Mouse (Mus musculus) cerebellum, adult 9-11 months (tissue): ENCODE data around the gene Plpp3.

ENCODE experiments used
- DNase-seq: peaks from one replicate; pipeline ENCODE4 v3.0.0; 2022

The Plpp3 gene

DNA sequence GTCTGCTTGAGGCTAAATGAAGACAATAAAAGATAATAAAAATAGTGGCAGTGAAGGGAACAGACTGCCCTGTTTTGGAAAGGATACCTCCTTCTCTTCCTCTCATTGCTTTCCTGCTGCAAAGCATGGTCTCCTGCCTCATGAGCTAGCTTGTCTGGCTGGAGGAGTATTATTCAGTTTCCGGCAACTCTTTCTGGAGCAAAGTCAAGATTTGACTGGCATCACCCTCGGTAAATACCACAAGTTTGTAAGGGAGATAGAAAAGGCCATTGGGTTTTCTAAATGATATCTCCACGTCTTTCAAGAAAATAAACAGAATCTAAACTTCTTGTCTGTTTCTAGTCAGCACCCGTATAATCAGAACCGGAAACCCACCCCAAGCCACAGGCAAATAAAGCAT, 34.4 kb downstream of the Plpp3 start:
- DNase-seq, result no peak

- no peak for DNase-seq
Measured at GRCm38 (mm10) chr4:105192665-105193064, 35.5 kb downstream of the Plpp3 start.

GRCm38 (mm10) chr4:105195256-105195655, 38.1 kb downstream of the Plpp3 start:
- DNase-seq, result no peak

DNA sequence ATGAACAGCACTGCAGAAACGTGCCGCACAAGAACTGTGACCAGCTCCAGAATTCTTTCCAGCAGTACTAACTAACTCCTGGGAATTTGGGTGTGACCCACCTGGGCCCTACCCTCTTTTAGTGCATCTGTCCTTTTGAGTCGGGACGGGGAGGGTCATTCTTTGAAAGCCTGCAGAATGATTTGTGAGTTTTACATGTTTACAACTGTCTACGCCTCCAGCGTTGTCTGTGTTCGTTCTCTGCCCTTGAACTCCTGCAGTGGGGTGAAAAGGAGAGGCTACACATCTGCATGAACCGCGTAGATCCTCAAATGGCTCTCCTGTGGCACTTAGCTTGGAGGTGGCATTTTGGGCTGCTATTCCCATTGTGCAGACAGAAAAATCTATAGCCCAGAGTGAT, 39.0 kb downstream of the Plpp3 start:
- DNase-seq, result no peak

DNA sequence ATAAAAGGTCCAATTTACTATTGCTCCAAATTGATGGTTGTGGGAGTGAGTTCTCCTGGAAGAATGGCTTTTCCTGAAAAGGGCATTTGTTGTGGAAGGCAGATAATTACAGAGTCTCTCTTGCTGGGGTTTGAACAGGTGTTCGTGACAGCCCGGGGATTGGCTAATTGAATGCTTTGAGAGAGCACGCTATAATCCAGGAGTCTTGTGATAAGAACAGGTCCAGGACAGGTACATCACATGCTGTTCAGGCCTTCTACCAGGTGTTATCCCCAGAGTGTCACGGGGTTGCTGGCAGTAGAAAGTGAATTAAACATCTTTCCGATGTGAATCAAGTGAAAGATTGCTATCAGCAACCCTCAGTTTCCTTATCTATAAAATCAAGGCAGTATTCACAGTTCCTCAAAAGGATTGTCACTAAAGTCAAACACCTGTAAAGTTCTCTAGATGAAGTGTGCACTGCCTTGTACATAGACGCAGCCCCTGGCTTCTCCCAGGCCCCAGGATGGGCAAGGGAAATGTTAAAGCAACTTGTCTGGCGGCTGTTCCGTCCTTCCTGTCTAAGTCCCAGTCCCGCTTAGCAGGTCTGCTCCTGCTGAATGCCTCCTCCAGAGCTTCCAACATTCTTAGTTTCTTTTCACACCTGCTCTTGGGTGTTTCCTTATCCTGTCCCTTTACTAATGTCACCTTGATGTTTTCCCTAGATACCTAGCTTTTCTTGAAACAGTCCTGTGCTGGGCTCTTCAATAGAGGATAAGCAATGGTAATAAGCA, 40.0 kb downstream of the Plpp3 start:
- no peak for DNase-seq

DNA sequence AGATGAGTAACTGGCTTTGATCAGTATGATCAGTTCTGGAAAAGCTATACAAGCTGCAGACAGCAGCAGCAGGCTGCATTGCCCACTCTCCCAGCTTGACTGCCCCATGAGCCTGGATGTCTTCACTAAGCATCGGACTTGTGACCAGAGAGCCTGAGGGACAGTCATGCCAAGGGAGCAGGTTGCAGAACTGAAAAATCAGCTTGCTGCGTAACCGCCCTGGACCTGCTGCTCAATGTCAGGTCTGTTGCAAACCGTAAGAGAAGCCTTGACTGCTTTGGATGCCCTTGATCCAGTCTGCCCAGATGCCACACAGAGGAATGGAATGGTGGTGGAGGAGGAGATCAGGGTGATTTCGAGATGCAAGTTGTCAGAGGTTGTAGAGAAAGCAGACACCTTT, 41.5 kb downstream of the Plpp3 start:
- DNase-seq, result no peak

- DNase-seq, result no peak
Measured at GRCm38 (mm10) chr4:105199345-105199744, 42.2 kb downstream of the Plpp3 start.

- no peak for DNase-seq
Measured at GRCm38 (mm10) chr4:105200624-105201524, 43.7 kb downstream of the Plpp3 start.

DNA sequence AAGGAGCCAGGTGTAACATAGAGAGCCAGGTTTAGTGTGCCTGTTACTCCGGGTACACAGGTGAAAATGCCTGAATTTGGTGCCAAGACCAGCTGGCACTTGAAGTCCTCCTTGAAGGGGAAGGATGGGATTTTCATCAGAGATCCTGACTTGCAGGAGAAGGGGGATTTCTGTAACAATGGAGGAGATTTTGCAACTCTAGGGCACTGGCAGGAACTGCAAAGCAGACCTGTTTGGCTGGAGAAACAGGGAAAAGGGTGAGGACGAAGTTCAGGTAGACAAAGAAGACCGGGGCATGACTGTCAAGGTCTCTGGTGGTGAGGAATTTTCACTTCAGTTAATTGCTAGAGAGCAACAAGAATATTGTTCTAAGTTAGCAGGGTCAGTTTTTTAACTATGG, 45.3 kb downstream of the Plpp3 start:
- DNase-seq, result no peak

- DNase-seq, result no peak
Measured at GRCm38 (mm10) chr4:105203303-105203761, 46.2 kb downstream of the Plpp3 start.

GRCm38 (mm10) chr4:105204071-105204470, 46.9 kb downstream of the Plpp3 start:
- DNase-seq, result no peak

DNA sequence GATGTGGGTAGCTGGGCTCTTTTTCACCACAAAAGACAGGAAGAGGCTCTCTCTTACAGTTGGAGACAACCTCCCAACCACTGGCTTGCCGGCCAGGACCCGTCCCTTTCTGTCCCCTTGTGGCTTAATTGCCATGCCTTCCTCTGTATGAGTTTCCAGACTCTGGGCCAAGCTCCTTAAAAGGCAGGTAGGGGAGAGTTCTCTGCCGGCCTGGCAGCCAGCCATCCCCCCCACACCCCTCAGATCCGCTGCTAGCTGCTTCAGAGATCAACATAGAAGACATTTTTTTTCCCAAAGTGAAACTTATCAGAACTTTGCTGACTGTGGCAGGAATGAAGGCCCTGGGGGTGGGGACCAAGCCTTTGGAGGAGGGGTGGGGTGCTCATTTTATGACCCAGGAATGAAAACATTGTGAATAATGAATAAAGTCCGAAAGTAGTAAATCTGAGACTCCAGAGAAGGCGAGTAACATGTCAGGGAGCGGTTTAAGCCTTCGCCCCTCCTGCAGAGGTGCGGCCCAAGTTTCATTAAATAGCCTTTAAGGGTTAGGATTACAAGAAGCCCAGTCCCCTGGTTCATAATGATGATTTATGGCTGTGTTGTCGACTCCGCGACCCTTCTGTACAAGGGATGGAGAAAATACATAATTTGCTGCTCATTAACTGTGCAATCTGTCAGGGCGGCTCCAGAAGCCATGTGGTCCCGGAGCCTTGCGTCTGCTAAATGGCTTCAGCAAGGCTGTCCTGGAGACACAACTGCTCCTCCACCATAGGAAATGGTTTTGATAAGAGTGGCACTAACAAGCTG, 48.1 kb downstream of the Plpp3 start:
- no peak for DNase-seq

DNA sequence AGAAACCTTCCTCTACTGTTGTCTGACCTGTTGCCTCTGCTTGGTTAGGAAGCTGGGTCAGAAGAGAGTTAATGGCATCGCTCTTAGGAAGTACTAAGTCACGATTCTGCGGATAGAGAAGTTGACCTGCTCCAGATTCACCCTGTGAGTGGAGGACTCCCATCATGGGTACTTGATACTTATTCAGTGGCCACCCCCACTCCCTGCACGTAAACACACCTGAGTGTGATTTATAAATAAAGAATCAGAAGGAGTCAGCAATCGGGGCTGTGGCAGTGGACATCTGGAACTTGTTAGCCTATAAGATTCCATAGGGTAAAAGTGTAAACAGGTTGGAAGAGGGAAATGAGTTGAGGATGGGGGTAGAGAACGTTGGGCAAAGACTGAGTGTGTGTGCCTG, 49.0 kb downstream of the Plpp3 start:
- no peak for DNase-seq

DNA sequence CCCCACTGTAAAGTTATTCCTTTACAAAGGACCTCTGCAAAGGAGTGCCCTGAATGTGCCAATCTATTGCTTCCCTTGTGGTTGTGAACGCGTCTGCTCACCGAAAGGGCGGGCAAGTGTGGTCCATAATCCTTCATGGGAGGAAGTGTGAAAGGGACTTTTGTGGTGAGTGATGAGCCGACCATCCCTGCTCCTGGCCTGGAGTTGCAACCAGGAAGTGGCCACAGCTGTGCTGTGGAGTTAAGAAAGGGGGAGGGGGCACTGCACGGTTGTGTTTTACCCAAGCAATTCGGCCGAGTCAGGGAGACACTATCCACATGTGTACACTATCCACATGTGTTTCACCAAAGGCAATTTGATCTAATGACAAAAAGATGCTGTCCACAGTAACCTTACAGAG, 49.8 kb downstream of the Plpp3 start:
- no peak for DNase-seq

- DNase-seq, result no peak
Measured at GRCm38 (mm10) chr4:105207641-105208040, 50.5 kb downstream of the Plpp3 start.

GRCm38 (mm10) chr4:105208977-105209376, 51.8 kb downstream of the Plpp3 start:
- no peak for DNase-seq

- DNase-seq, result no peak
Measured at GRCm38 (mm10) chr4:105213314-105213713, 56.2 kb downstream of the Plpp3 start.

DNA sequence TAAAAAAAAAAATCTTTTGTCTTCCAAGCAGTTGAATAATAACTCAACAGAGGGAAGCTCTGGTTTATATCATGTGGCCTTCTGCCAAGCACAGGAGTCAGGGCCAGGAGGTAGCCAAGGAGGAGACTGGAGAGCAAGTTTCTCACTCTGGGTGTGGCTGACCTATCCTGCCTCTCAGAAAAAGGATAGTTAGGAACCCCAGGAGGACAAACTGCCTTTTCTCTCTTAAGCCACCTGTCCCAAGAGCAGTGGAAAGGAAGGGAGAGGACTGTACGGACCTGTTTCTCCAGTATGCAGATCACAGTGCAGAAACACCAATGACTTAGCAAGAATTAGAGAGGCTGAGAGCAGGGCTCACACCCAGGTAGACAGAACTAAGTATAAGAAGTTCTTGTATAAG, 57.3 kb downstream of the Plpp3 start:
- DNase-seq, result no peak

GRCm38 (mm10) chr4:105215726-105216410, 58.7 kb downstream of the Plpp3 start:
- no peak for DNase-seq

- no peak for DNase-seq
Measured at GRCm38 (mm10) chr4:105218202-105218601, 61.1 kb downstream of the Plpp3 start.

GRCm38 (mm10) chr4:105219316-105219715, 62.2 kb downstream of the Plpp3 start:
- peak; percentile 16 for DNase-seq

DNA sequence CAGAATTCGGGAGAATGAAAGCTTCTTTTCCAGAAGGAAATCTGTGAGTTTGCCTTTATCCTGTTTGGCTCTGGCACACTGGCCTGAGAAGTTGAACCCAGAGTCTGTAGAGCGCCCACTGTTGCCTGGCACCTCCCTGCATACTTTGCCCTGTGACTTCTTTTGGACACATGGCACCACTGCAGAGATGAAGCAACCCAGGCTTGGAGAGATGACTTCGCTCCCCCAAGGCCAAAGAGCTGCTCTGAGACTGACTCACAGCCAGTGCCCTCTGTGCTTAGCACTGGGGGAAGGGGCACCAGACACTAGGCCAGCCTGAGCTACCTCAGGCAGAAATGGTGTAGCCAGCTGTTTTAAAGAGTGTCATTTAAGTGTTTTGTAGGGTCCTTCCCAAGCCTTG, 63.7 kb downstream of the Plpp3 start:
- DNase-seq, result no peak
